Mouse (Mus musculus) C2C12 (cell line): ENCODE measurements at regions not wholly inside any gene's neighbourhood (a gene's known extent, or its start where the extent isn't known, plus 50 kb on each side); places are given as distances from the start of the nearest gene placed in this dataset.
A peak's percentile ranks its signal among the peaks of the same experiment; 100 is the strongest.

Experiments
- H3K27me3 ChIP-seq: one replicate; pipeline ENCODE4 v1.6.1; 2011; ENCODE audit not compliant: control insufficient read depth, insufficient read depth, insufficient read length
- H3K36me3 ChIP-seq: one replicate; pipeline ENCODE4 v1.6.1; 2011; ENCODE audit not compliant: control insufficient read depth, insufficient read depth
- H3K4me3 ChIP-seq: one replicate; pipeline ENCODE4 v1.5.1; 2011; ENCODE audit warnings: mild to moderate bottlenecking, control low read depth; ENCODE audit not compliant: poor library complexity, insufficient read depth, severe bottlenecking
- H3K79me2 ChIP-seq: one replicate; pipeline ENCODE4 v1.6.1; 2011; ENCODE audit not compliant: control insufficient read depth, insufficient read depth
- H3K79me3 ChIP-seq: one replicate; pipeline ENCODE4 v1.6.1; 2011; ENCODE audit warnings: low read depth, control low read depth
- H3ac ChIP-seq: one replicate; pipeline ENCODE3; 2011; ENCODE audit warnings: low read depth; ENCODE audit not compliant: control insufficient read depth, insufficient read length
- CEBPB ChIP-seq: IDR thresholded peaks from one replicate; pipeline ENCODE4 v1.6.1; 2011; ENCODE audit warnings: low read depth, mild to moderate bottlenecking, control low read depth, moderate library complexity
- CTCF ChIP-seq: IDR thresholded peaks from one replicate; pipeline ENCODE4 v1.5.1; 2011; ENCODE audit not compliant: control insufficient read depth, insufficient read depth, insufficient read length
- FOSL1 ChIP-seq: IDR thresholded peaks from one replicate; pipeline ENCODE4 v1.8.0; 2011; ENCODE audit warnings: mild to moderate bottlenecking, low read length; ENCODE audit not compliant: poor library complexity, insufficient read depth, severe bottlenecking
- MAX ChIP-seq: IDR thresholded peaks from one replicate; pipeline ENCODE4 v1.6.1; 2011; ENCODE audit warnings: mild to moderate bottlenecking, control low read depth
- MYOD1 ChIP-seq: IDR thresholded peaks from one replicate; pipeline ENCODE4 v1.6.1; 2011; ENCODE audit warnings: low read depth; ENCODE audit not compliant: control insufficient read depth, insufficient read length
- MYOG ChIP-seq: IDR thresholded peaks from one replicate; pipeline ENCODE4 v1.6.1; 2011; ENCODE audit not compliant: control insufficient read depth, insufficient read length; ENCODE audit errors: extremely low read depth
- USF1 ChIP-seq: IDR thresholded peaks from one replicate; pipeline ENCODE4 v1.6.1; 2011; ENCODE audit warnings: low read depth, mild to moderate bottlenecking, control low read depth, moderate library complexity

DNA sequence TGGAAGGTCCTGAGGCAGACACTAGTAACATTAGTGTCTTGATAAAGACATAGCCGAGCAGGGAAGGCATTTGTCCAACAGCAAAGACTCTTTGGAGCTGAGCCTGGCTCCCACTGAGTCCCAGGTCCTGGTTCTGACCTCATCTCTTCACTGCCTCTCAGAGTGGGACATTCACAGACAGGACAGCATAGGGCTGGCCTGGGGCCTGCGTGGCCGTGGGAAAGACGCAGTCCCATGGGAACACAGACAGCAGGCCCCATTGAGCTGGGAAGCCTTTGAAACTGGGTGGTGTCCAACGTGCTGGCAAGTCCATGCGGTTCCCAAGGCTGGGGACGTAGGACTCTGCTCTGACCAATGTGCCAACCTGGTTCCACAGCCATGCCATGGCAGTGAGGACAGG is 97.5 kb upstream of the 1700021F07Rik start:
- H3K4me3 ChIP-seq = no peak overlapping the region
- no peaks in the 10 kb centered on the region for H3K79me2 ChIP-seq
- H3K36me3 ChIP-seq = no peaks in the 10 kb centered on the region
- H3ac ChIP-seq = no peak overlapping the region
- H3K79me3 ChIP-seq = no peaks in the 10 kb centered on the region
- TF ChIP-seq MAX (no peak), MYOD1 (no peak), CTCF (no peak), CEBPB (no peak), USF1 (no peak), MYOG (no peak), FOSL1 (no peak)
- H3K27me3 ChIP-seq = no peaks in the 10 kb centered on the region

DNA sequence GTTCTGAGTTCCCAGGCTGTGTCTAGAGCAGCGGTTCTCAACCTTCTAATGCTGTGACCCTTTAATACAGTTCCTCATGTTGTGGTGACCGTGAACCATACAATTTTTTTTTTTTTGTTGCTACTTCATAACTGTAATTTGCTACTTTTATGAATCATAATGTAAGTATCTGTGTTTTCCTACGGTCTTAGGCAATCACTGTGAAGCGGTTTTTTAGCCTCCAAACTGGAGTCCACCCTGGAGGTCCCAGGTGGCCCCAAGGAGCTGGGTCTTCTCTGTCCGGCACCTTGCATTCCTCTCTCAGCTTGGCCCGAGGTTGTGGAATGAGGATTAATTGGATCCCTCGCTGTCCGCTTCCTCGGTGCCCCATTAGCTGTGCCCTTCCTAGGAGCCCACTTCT is 96.6 kb upstream of the 1700021F07Rik start:
- Histone ChIP-seq H3ac (no peak overlapping the region), H3K79me3 (no peaks in the 10 kb centered on the region)
- peak; percentile 73 for TF ChIP-seq CEBPB
- no peak for TF ChIP-seq CTCF

DNA sequence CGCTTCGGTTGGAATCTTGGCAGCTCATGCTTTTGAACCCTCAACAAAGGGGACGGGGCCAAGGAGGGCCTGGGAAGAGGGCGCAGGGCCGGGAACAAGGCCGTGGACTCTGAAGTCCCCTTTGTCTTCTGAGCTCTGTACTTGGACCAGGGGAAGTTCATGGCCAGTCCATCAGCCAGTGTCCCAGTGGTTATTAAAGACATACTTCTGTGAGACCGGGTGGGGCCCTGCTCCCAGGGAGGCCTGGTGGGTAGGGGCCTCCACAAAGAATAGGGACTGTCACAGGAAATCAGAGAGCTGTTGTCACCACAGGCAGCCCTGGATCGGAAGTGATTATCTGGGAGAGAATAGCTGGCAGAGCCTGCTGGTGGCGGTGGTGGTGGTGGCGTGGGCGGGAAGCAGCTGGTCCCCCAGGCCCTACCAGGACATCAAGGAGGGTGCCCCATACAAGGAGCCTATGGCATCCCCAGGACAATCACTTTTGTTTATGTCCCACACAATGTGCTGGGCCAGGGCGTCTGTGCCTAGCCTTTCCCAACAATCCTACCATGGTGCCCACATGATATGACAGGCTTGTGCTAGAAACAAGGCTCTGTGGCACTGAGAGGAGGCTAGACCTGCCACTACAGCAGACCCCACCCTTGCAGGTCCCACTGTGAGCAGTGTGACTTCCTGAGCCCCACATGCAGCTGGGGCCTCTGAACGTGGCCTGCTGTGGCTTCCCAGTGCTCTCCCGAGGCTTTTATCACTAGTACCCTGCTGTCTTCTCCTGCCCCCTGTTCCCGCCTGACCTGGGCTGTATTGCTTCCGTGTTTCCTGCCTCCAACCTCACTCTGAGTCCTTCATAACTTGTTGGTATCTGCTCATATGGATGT is 96.0 kb upstream of the 1700021F07Rik start:
- Histone ChIP-seq H3K4me3 (no peak overlapping the region), H3ac (no peak overlapping the region)
- TF ChIP-seq FOSL1 (no peak), USF1 (no peak)

More for the DNA sequence above, 96.6 kb upstream of the 1700021F07Rik start:
- Histone ChIP-seq H3K4me3 (no peak overlapping the region), H3K36me3 (no peaks in the 10 kb centered on the region), H3K79me2 (no peaks in the 10 kb centered on the region), H3K27me3 (no peaks in the 10 kb centered on the region)

GRCm38 (mm10) chr2:173427888-173428450 is 94.4 kb upstream of the 1700021F07Rik start:
- Histone ChIP-seq H3ac (no peak overlapping the region), H3K36me3 (no peaks in the 10 kb centered on the region), H3K79me3 (no peaks in the 10 kb centered on the region), H3K27me3 (no peaks in the 10 kb centered on the region), H3K79me2 (no peaks in the 10 kb centered on the region), H3K4me3 (no peak overlapping the region)
- TF ChIP-seq CEBPB (no peak), FOSL1 (no peak), USF1 (no peak), MYOD1 (no peak), MAX (no peak), MYOG (no peak), CTCF (no peak)

More for the DNA sequence above, 96.0 kb upstream of the 1700021F07Rik start:
- Histone ChIP-seq H3K27me3 (no peaks in the 10 kb centered on the region), H3K36me3 (no peaks in the 10 kb centered on the region), H3K79me3 (no peaks in the 10 kb centered on the region), H3K79me2 (no peaks in the 10 kb centered on the region)

GRCm38 (mm10) chr2:173431841-173432240 is 90.5 kb upstream of the 1700021F07Rik start:
- Histone ChIP-seq H3K79me2 (no peaks in the 10 kb centered on the region), H3K4me3 (no peak overlapping the region), H3ac (no peak overlapping the region), H3K27me3 (no peaks in the 10 kb centered on the region), H3K36me3 (no peaks in the 10 kb centered on the region), H3K79me3 (no peaks in the 10 kb centered on the region)
- peak; percentile 4 for TF ChIP-seq MYOD1
- TF ChIP-seq CEBPB = peak; percentile 66
- no peak for TF ChIP-seq USF1

- H3K27me3 ChIP-seq = no peaks in the 10 kb centered on the region
- H3K4me3 ChIP-seq = no peak overlapping the region
- no peaks in the 10 kb centered on the region for H3K36me3 ChIP-seq
- TF ChIP-seq CEBPB = no peak
- no peak for TF ChIP-seq USF1
- TF ChIP-seq MAX = no peak
- TF ChIP-seq CTCF = no peak
- TF ChIP-seq MYOD1 = no peak
- TF ChIP-seq MYOG = no peak
- no peak for TF ChIP-seq FOSL1
- H3K79me2 ChIP-seq = no peaks in the 10 kb centered on the region
- H3ac ChIP-seq = no peak overlapping the region
- H3K79me3 ChIP-seq = no peaks in the 10 kb centered on the region
Observed at GRCm38 (mm10) chr2:173432258-173432657, 90.1 kb upstream of the 1700021F07Rik start.
